Mouse (Mus musculus) left cerebral cortex, adult 6 months (tissue): ENCODE data around the gene Tox4. TPM values are rescaled to one million over a fixed set of nuclear protein-coding genes. Genes with fewer than 3 reads are reported as not detected.

Experiments
- long read RNA-seq, 2 experiments: library from polyadenylated mRNA; unstranded; transcript quantifications; one replicate each; pipeline ENCODE4 v2.0.0; 2019 to 2020
- polyA plus RNA-seq: library from polyadenylated mRNA; unstranded; fragments of <200 nt; fragmentation: Nextera tagmentation; gene quantifications from 2 replicates; pipeline ENCODE4 v1.2.3, GENCODE M21; 2021

The Tox4 gene
- 31.1 and 41.2 TPM in 2 replicates for polyA plus RNA-seq
- long read RNA-seq, experiment 1, full-length matches to known transcripts, result 10 of 366 reads
- long read RNA-seq, experiment 1, partial matches to known transcripts, result 336 of 366 reads
- long read RNA-seq, experiment 1, other reads (novel, unspliced or antisense), result 20 of 366 reads
- long read RNA-seq, experiment 2, partial matches to known transcripts, result 34 of 44 reads
- long read RNA-seq, experiment 2, other reads (novel, unspliced or antisense), result 9 of 44 reads

GRCm38 (mm10) chr14:52278932-52279746 lies at the start of gene Tox4, which contains the start of gene Rab2b:
Gene Tox4 (plus strand): TSS chr14:52279146.
Gene Rab2b (minus strand): TSS chr14:52279545.

GRCm38 (mm10) chr14:52257484-52258213 lies 21.3 kb upstream of the Tox4 start, which contains the start of gene Chd8:
Gene Chd8 (minus strand): TSS chr14:52257780.

GRCm38 (mm10) chr14:52304644-52305271 lies 25.8 kb downstream of the Tox4 start, which contains the start of gene Mettl3:
Gene Mettl3 (minus strand): TSS chr14:52305128.

GRCm38 (mm10) chr14:52327910-52328812 lies 49.2 kb downstream of the Tox4 start, which contains the start of gene Sall2:
Gene Sall2 (minus strand): TSS chr14:52328762.

Other genes with a start within 250 kb of the Tox4 start
- not detected in 2 replicates for gene Olfr221, start 236.7 kb upstream of the Tox4 start, polyA plus RNA-seq
- gene Hnrnpc, start 175.1 kb upstream of the Tox4 start, polyA plus RNA-seq, result 110 and 146 TPM in 2 replicates
- 71.6 and 108 TPM in 2 replicates for gene Rpgrip1, start 168.4 kb upstream of the Tox4 start, polyA plus RNA-seq
- gene Supt16, start 81.7 kb upstream of the Tox4 start, polyA plus RNA-seq, result 14.4 and 21.5 TPM in 2 replicates
- gene Chd8, start 21.4 kb upstream of the Tox4 start, polyA plus RNA-seq, result 2.4 and 8.0 TPM in 2 replicates
- 23.7 and 28.5 TPM in 2 replicates for gene Rab2b, start 399 bp downstream of the Tox4 start, polyA plus RNA-seq
- gene Mettl3, start 26.0 kb downstream of the Tox4 start, polyA plus RNA-seq, result 20.1 and 20.4 TPM in 2 replicates
- gene Sall2, start 49.6 kb downstream of the Tox4 start, polyA plus RNA-seq, result 4.7 and 7.5 TPM in 2 replicates
- gene Olfr1513, start 77.3 kb downstream of the Tox4 start, polyA plus RNA-seq, result not detected in 2 replicates
- not detected in 2 replicates for gene Olfr1512, start 100.0 kb downstream of the Tox4 start, polyA plus RNA-seq
- gene Olfr1511, start 118.2 kb downstream of the Tox4 start, polyA plus RNA-seq, result not detected in 2 replicates
- not detected in 2 replicates for gene Olfr1510, start 135.2 kb downstream of the Tox4 start, polyA plus RNA-seq
- gene Olfr1509, start 163.8 kb downstream of the Tox4 start, polyA plus RNA-seq, result not detected in 2 replicates
- not detected in 2 replicates for gene Olfr1508, start 188.3 kb downstream of the Tox4 start, polyA plus RNA-seq
- not detected in 2 replicates for gene Olfr1507, start 216.6 kb downstream of the Tox4 start, polyA plus RNA-seq